Comparison of ENCODE assay signal across 25 mouse cellular contexts in genomic region chr17:31642913-31643312, GRCm38 (mm10). TPM values are rescaled to one million over a fixed set of nuclear protein-coding genes. Genes with fewer than 3 reads are reported as not detected.
"Had no signal": no experiment of that assay in that cellular context is flagged by ENCODE, and none has a peak within 500 bp of the region (broad histone marks: within the 10 kb centered on the region; RNA-seq: fewer than 3 reads in every experiment).

No protein-coding gene starts in this region.

- H3K27me3 ChIP-seq: kidney, embryonic 15.5 days; limb, embryonic 13.5 days; lung, embryonic 15.5 days; stomach, embryonic 15.5 days had no signal

- H3K9me3 ChIP-seq: kidney, embryonic 15.5 days; limb, embryonic 10.5 days; limb, embryonic 13.5 days; liver, embryonic 12.5 days; liver, embryonic 15.5 days; lung, embryonic 15.5 days; midbrain, embryonic 10.5 days; midbrain, embryonic 13.5 days; neural tube, embryonic 13.5 days; stomach, embryonic 15.5 days had no signal

- H3K4me3 ChIP-seq: kidney, embryonic 15.5 days; layer of hippocampus, adult 2 months; limb, embryonic 10.5 days; limb, embryonic 13.5 days; liver, embryonic 12.5 days; liver, embryonic 15.5 days; lung, embryonic 15.5 days; megakaryocyte, embryonic 14.5 days; midbrain, embryonic 10.5 days; midbrain, embryonic 13.5 days; myocyte; neural tube, embryonic 13.5 days; stomach, embryonic 15.5 days had no signal

- H3K9ac ChIP-seq: kidney, embryonic 15.5 days; limb, embryonic 13.5 days; liver, embryonic 12.5 days; liver, embryonic 15.5 days; lung, embryonic 15.5 days; midbrain, embryonic 13.5 days; neural tube, embryonic 13.5 days; stomach, embryonic 15.5 days had no signal

- DNase-seq: kidney, adult 8-10 months; kidney, postnatal 25 days; layer of hippocampus, adult 9-11 months; liver; lung, adult 18-20 months; lung, postnatal 10 days; lung, postnatal 36 days; right cerebral cortex, postnatal 14 days; right cerebral cortex, postnatal 4 days; spleen, adult 18-20 months; thymus, postnatal 25 days had no signal

- ATAC-seq: liver, embryonic 12.5 days; midbrain, embryonic 13.5 days; midbrain, embryonic 16.5 days had no signal

- H3K4me2 ChIP-seq: kidney, embryonic 15.5 days; limb, embryonic 13.5 days; liver, embryonic 12.5 days; liver, embryonic 15.5 days; lung, embryonic 15.5 days; midbrain, embryonic 13.5 days; neural tube, embryonic 13.5 days; stomach, embryonic 15.5 days had no signal

- H3K4me1 ChIP-seq: kidney, embryonic 15.5 days; limb, embryonic 10.5 days; limb, embryonic 13.5 days; liver, embryonic 12.5 days; megakaryocyte, embryonic 14.5 days had no signal

- H3K27ac ChIP-seq: kidney, embryonic 15.5 days; layer of hippocampus, adult 2 months; limb, embryonic 10.5 days; limb, embryonic 13.5 days; liver, embryonic 12.5 days; liver, embryonic 15.5 days; lung, embryonic 15.5 days; midbrain, embryonic 13.5 days; neural tube, embryonic 13.5 days; stomach, embryonic 15.5 days had no signal

RNA-seq across cellular contexts. Expression of gene Cryaa, which starts 34.7 kb away (rescaled TPM):
- polyA plus RNA-seq: limb, embryonic 10.5 days; limb, embryonic 13.5 days; liver, embryonic 12.5 days; liver, embryonic 15.5 days; lung, embryonic 15.5 days; midbrain, embryonic 10.5 days; midbrain, embryonic 13.5 days; myocyte; neural tube, embryonic 13.5 days had no signal
